Mouse (Mus musculus) stomach, embryonic 14.5 days (tissue): ENCODE measurements at regions not wholly inside any gene's neighbourhood (a gene's known extent, or its start where the extent isn't known, plus 50 kb on each side); places are given as distances from the start of the nearest gene placed in this dataset.

Experiments
- ATAC-seq: fragments of 200-750 bp; cut with Nextera tagmentation; 2 replicates; pipeline ENCODE4 v1.8.0; 2017; ENCODE audit warnings: low read depth, moderate TSS enrichment; ENCODE audit not compliant: insufficient number of reproducible peaks, insufficient read depth, low FRiP score
- H3K27ac ChIP-seq: fragments of 300-500 bp; sonication (generic); 2 replicates; pipeline ENCODE4 v1.5.1; 2014; ENCODE audit warnings: mild to moderate bottlenecking, low read length, moderate library complexity, mixed read lengths
- H3K27me3 ChIP-seq: fragments of 300-500 bp; sonication (generic); 2 replicates; pipeline ENCODE4 v1.6.1; 2014; ENCODE audit warnings: low read length, control low read depth, mixed read lengths; ENCODE audit not compliant: control insufficient read depth, insufficient read depth
- H3K36me3 ChIP-seq: fragments of 300-500 bp; sonication (generic); 2 replicates; pipeline ENCODE4 v1.6.1; 2014; ENCODE audit warnings: mild to moderate bottlenecking, control low read depth, low read length, moderate library complexity, mixed read lengths; ENCODE audit not compliant: control insufficient read depth, insufficient read depth
- H3K4me1 ChIP-seq: fragments of 300-500 bp; sonication (generic); 2 replicates; pipeline ENCODE4 v1.6.1; 2014; ENCODE audit warnings: low read length, control low read depth, mixed read lengths; ENCODE audit not compliant: control insufficient read depth, insufficient read depth
- H3K4me2 ChIP-seq: fragments of 300-500 bp; sonication (generic); replicated peaks from 2 replicates; pipeline ENCODE4 v1.6.1; 2014; ENCODE audit warnings: low read depth, low read length, control low read depth
- H3K4me3 ChIP-seq: fragments of 300-500 bp; sonication (generic); 2 replicates; pipeline ENCODE4 v1.5.1; 2014; ENCODE audit warnings: low read depth, low read length, control low read depth
- H3K9ac ChIP-seq: fragments of 300-500 bp; sonication (generic); replicated peaks from 2 replicates; pipeline ENCODE4 v1.6.1; 2014; ENCODE audit warnings: low read depth, mild to moderate bottlenecking, control low read depth, low read length, moderate library complexity, mixed read lengths
- H3K9me3 ChIP-seq: fragments of 300-500 bp; sonication (generic); 2 replicates; pipeline ENCODE4 v1.6.1; 2016; ENCODE audit warnings: low read depth, low read length, control low read depth; ENCODE audit not compliant: control insufficient read depth
- WGBS: fragments of 180-500 bp; shearing (Covaris S2); extraction: QIAGEN DNeasy Blood & Tissue Kit; methylation state at CpG from one replicate; pipeline ENCODE4 v1.1.7; 2014; 5-methylcytosine and 5-hydroxymethylcytosine counted together

- Histone ChIP-seq H3K4me2 (no peak overlapping the region), H3K9me3 (no peaks in the 10 kb centered on the region), H3K27ac (no peak overlapping the region), H3K4me1 (no peaks in the 10 kb centered on the region), H3K27me3 (no peaks in the 10 kb centered on the region), H3K36me3 (no peaks in the 10 kb centered on the region), H3K4me3 (no peak overlapping the region), H3K9ac (no peak overlapping the region)
- WGBS: 48% methylated on average over 11 of the region's 11 CpGs
- ATAC-seq: no peak
These were observed 89.9 kb downstream of the Id4 start for GRCm38 (mm10) chr13:48350955-48351354.

- H3K27ac ChIP-seq: no peak overlapping the region
- H3K4me1 ChIP-seq: no peaks in the 10 kb centered on the region
- ATAC-seq: no peak
- H3K36me3 ChIP-seq: no peaks in the 10 kb centered on the region
- H3K9ac ChIP-seq: no peak overlapping the region
- no peak overlapping the region for H3K4me2 ChIP-seq
- no peak overlapping the region for H3K4me3 ChIP-seq
- H3K9me3 ChIP-seq: no peaks in the 10 kb centered on the region
- 74% methylated on average over 1 of the region's 1 CpGs for WGBS
- H3K27me3 ChIP-seq: no peaks in the 10 kb centered on the region
These were observed 96.1 kb downstream of the Id4 start for GRCm38 (mm10) chr13:48357118-48357517.

GRCm38 (mm10) chr13:48357640-48358039, 96.6 kb downstream of the Id4 start:
- no peaks in the 10 kb centered on the region for H3K36me3 ChIP-seq
- no peak overlapping the region for H3K27ac ChIP-seq
- no peaks in the 10 kb centered on the region for H3K27me3 ChIP-seq
- 97% methylated on average over 7 of the region's 7 CpGs for WGBS
- H3K4me2 ChIP-seq: no peak overlapping the region
- H3K4me1 ChIP-seq: no peaks in the 10 kb centered on the region
- no peaks in the 10 kb centered on the region for H3K9me3 ChIP-seq
- H3K4me3 ChIP-seq: no peak overlapping the region
- no peak overlapping the region for H3K9ac ChIP-seq
- no peak for ATAC-seq

GRCm38 (mm10) chr13:48371060-48371459, 110.0 kb downstream of the Id4 start:
- ATAC-seq: no peak
- no peaks in the 10 kb centered on the region for H3K36me3 ChIP-seq
- H3K27me3 ChIP-seq: no peaks in the 10 kb centered on the region
- no peak overlapping the region for H3K27ac ChIP-seq
- no peak overlapping the region for H3K4me3 ChIP-seq
- H3K9me3 ChIP-seq: no peaks in the 10 kb centered on the region
- no peak overlapping the region for H3K4me2 ChIP-seq
- no peak overlapping the region for H3K9ac ChIP-seq
- H3K4me1 ChIP-seq: no peaks in the 10 kb centered on the region
- WGBS: 66% methylated on average over 9 of the region's 9 CpGs

GRCm38 (mm10) chr13:48376405-48376804, 115.4 kb downstream of the Id4 start:
- Histone ChIP-seq H3K9me3 (no peaks in the 10 kb centered on the region), H3K36me3 (no peaks in the 10 kb centered on the region), H3K27ac (no peak overlapping the region), H3K4me2 (no peak overlapping the region), H3K27me3 (no peaks in the 10 kb centered on the region), H3K4me1 (no peaks in the 10 kb centered on the region), H3K9ac (no peak overlapping the region), H3K4me3 (no peak overlapping the region)
- 76% methylated on average over 4 of the region's 4 CpGs for WGBS
- ATAC-seq: no peak

GRCm38 (mm10) chr13:48383580-48384445, 122.8 kb downstream of the Id4 start:
- Histone ChIP-seq H3K36me3 (no peaks in the 10 kb centered on the region), H3K27ac (no peak overlapping the region), H3K9me3 (no peaks in the 10 kb centered on the region), H3K4me3 (no peak overlapping the region), H3K4me1 (0 out of 2 replicates have a peak, but pooled peaks cover 2% of the 10 kb centered on the region), H3K9ac (no peak overlapping the region), H3K4me2 (no peak overlapping the region), H3K27me3 (no peaks in the 10 kb centered on the region)
- ATAC-seq: no peak
- 63% methylated on average over 13 of the region's 13 CpGs for WGBS

- Histone ChIP-seq H3K4me1 (0 out of 2 replicates have a peak, but pooled peaks cover 2% of the 10 kb centered on the region), H3K9me3 (no peaks in the 10 kb centered on the region), H3K4me2 (no peak overlapping the region), H3K36me3 (no peaks in the 10 kb centered on the region), H3K9ac (no peak overlapping the region), H3K27ac (no peak overlapping the region), H3K4me3 (no peak overlapping the region), H3K27me3 (no peaks in the 10 kb centered on the region)
- ATAC-seq: no peak
- WGBS: 55% methylated on average over 11 of the region's 11 CpGs
These were observed 123.9 kb downstream of the Id4 start for GRCm38 (mm10) chr13:48384901-48385300.

- no peaks in the 10 kb centered on the region for H3K9me3 ChIP-seq
- no peak overlapping the region for H3K9ac ChIP-seq
- no peak for ATAC-seq
- H3K4me1 ChIP-seq: no peaks in the 10 kb centered on the region
- H3K4me3 ChIP-seq: no peak overlapping the region
- no peaks in the 10 kb centered on the region for H3K36me3 ChIP-seq
- 80% methylated on average over 11 of the region's 11 CpGs for whole genome bisulfite sequencing
- no peak overlapping the region for H3K27ac ChIP-seq
- no peak overlapping the region for H3K4me2 ChIP-seq
- no peaks in the 10 kb centered on the region for H3K27me3 ChIP-seq
These were observed 122.1 kb downstream of the Zfp169 start for GRCm38 (mm10) chr13:48391126-48391525.

GRCm38 (mm10) chr13:48397761-48398160, 115.5 kb downstream of the Zfp169 start:
- no peak for ATAC-seq
- 13% methylated on average over 1 of the region's 1 CpGs for WGBS
- no peak overlapping the region for H3K4me3 ChIP-seq
- H3K36me3 ChIP-seq: no peaks in the 10 kb centered on the region
- H3K9me3 ChIP-seq: no peaks in the 10 kb centered on the region
- no peaks in the 10 kb centered on the region for H3K4me1 ChIP-seq
- no peak overlapping the region for H3K4me2 ChIP-seq
- H3K27me3 ChIP-seq: no peaks in the 10 kb centered on the region
- no peak overlapping the region for H3K27ac ChIP-seq
- H3K9ac ChIP-seq: no peak overlapping the region
